Mouse (Mus musculus): Measurements from ENCODE around the gene Cd160.

DNA sequence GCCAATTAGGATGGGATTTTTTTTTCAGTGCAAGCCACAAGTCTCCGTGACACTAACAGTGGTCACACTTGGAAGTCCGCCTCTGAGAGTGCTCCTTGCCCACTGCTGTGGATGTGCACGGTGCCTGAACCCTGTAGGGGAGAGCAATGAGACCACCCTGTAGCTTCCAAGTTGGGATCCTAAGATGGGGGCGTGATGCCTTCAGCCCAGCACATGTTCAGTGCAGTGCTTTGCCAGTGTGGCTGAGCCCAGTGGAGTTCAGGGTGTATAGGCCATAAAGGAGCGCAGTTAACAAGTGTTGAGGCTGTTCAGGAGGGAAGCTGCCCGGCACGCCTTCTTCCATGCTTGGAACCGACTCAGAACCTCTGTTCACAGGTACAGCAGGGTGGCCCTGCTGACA is 39.4 kb upstream of the Cd160 start:
- TF ChIP-seq CTCF (IDR thresholded peaks at IDR 0.05) (no peak), EP300 (IDR thresholded peaks at IDR 0.05) (no peak)
